Mouse (Mus musculus): Measurements from ENCODE around the gene Nnat.

GRCm38 (mm10) chr2:157514353-157514752 is 45.5 kb upstream of the Nnat start:
- TF ChIP-seq CTCF (IDR thresholded peaks at IDR 0.05; ENCODE audit: borderline replicate concordance, control insufficient read depth, extremely low read depth, insufficient read depth, low read length, poor library complexity) (no peak), POLR2A (IDR thresholded peaks at IDR 0.05; ENCODE audit: control insufficient read depth, extremely low read depth, insufficient read depth, low read length, poor library complexity) (no peak)
